Mouse (Mus musculus) lung, postnatal 0 days (tissue): ENCODE results near the gene 1700061G19Rik.

Source experiments
- CTCF ChIP-seq: IDR thresholded peaks from 2 replicates; pipeline ENCODE4 v1.5.1; 2016; ENCODE audit warnings: antibody characterized with exemption, mild to moderate bottlenecking
- EP300 ChIP-seq: IDR thresholded peaks from 2 replicates; pipeline ENCODE4 v1.6.1; 2016; ENCODE audit warnings: antibody characterized with exemption, mild to moderate bottlenecking, control low read depth

DNA sequence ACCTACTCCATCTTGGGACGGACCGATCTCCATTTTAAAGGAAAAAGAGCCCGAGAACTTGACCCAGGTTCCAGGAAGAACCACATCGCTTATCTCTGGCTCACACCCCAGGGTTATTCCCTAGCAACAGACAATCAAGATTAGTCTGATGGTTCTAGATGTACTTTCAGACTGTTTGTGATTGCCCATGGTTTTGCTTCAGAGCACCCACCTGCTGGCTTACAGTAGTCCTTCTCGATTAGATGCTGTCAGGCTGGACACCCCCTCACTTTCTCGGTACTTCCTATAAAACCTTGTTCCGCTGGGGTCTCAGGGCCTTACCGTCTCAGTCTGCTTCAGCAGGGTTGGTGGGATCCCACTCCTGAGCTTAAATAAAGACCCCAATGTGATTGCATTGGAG is 38.9 kb upstream of the 1700061G19Rik start:
- TF ChIP-seq EP300 (no peak), CTCF (no peak)
